Mouse (Mus musculus): Measurements from ENCODE around the gene Grcc10.

Gene Grcc10

DNA sequence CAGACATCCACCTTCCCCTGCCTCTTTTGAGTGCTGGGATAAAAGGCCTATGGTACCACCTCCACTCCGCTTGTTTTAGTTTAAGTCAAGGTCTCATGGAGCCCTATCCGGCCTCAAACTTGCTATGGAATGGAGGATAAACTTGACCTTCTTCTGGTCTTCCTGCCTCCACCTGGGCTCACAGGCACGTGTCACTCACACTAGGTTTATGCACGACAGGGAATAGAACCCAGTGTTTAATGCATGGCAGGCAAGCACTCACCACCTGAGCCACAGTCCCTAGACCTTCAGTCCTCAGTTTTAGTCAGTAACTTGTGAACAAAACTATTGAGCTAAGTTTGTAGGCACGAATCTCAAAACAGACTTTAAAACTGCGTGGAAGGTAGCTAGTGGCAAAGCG, 10.1 kb downstream of the Grcc10 start:
- no peak for DNase-seq (ENCODE audit: low spot score)

DNA sequence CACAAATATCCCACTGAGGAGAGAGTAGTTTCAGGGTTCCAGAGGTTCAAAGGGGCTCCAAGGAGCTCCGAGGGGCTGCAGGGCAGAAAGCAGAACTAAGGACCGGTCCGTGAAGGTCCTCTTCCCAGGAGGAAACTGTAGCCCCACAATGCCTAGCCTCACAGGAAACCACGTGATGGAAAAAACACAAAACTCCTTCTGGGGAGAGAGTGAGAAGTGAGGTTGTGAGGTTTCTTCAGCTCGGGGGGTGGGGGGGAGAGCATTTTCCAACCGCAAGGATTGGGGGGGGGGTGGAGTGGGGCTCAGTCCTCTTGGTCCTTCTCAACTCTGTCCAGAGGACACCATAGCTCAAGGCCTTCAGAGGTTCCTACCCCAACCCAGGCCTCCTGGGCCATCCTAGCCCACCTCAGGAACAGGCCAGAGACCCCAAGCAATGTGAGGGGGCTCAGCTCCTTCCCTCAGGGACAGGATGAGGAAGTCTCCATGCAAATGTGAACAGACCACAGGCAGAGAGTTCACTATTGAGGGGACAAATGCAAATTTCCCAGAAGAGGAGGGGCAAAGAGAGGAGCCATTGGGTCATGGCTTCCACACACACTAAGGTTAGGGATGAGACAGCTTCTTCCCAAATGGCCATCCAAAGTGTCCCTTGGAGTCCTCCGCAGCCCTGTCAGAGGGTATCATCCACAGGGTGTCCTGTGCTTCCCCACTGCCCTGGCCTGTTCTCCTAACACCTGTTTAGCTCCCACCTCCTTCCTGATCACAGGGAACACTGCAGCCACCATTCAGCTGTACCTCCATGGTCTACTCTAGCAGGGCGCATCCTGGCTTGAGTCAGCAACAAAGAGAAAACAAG, 11.1 kb downstream of the Grcc10 start:
- DNase-seq (ENCODE audit: low spot score), result no peak

DNA sequence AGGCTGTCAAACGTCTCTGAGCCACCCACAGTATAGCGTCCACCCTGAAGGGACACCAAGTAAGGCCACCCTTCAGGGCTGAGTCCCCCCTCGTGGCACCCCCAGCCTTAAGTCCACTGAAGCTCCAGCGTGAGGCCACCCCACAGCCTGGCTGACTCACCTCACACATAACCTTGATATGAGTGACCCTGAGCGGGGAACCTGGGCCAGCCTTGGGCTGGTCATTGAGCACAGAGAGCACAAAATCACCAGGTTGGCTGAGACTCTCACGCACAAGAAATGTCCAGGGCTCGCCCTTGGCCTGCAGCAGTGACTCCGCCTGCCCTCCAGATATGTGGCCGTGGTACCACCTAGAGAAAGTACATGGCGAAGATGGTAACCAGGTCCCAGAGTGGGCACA, 12.6 kb downstream of the Grcc10 start:
- DNase-seq (ENCODE audit: low spot score), result no peak

DNA sequence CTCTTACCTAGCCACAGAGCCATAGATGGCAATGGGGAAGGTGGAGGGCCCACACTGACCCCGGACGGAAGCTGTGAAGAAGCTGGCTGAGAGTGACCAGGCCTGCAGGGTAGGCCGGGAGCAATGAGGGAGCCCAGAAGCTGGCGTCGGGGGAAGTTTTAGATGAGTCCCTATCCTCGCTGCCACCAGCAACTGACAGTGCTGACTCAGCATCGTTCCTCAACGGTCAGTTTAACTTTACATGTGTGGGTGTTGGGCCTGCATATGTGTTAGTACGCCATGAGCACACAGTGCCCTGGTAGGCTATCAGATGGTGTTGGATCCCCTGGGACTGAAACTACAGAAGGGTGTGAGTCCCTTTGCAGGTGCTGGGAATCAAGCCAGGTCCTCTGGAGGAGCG, 16.7 kb downstream of the Grcc10 start:
- no peak for DNase-seq (ENCODE audit: low spot score)

DNA sequence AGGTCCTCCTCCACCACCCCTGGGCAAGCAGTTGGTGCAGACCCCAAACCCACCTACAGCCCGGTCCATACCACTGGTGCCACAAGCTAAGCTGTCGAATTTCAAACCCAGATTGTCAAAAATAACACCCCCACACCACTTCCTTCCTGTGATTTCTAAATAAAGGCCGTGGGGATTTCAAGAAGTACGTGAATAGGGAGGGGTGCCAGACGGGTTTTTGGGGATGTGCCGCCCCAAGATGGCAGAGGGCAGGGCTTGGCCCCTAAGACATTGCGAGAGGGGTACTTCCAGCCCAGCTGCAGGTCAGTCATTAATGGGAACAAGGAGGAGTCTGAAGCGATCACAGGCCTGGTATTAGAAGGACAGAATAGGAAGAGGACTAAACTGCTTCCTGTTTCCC, 17.6 kb downstream of the Grcc10 start:
- no peak for DNase-seq (ENCODE audit: low spot score)

DNA sequence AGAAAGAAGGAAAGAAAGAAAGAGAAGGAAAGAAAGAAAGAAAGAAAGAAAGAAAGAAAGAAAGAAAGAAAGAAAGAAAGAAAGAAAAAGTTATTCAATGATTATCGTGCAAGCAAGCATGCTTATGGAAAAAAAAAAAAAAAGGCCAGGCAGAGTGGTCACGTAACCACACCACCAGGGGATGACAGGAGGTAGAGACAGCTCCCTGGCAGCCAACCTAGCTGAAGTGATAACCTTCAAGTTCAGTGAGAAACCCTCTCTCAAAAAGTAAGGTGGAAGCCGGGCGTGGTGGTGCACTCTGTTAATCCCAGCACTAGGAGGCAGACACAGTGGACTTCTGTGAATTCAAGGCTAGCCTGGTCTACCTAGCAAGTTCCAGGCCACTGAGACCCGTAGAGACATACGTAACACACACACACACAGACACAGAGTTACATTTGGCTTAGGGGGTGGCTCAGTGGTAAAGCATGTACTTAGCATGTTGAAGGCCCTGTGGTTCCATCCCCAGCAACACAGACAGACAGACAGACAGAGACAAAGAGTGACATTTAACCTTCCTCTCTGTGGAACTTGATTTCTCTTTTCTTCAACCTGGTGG, 18.2 kb downstream of the Grcc10 start:
- no peak for DNase-seq (ENCODE audit: low spot score)

DNA sequence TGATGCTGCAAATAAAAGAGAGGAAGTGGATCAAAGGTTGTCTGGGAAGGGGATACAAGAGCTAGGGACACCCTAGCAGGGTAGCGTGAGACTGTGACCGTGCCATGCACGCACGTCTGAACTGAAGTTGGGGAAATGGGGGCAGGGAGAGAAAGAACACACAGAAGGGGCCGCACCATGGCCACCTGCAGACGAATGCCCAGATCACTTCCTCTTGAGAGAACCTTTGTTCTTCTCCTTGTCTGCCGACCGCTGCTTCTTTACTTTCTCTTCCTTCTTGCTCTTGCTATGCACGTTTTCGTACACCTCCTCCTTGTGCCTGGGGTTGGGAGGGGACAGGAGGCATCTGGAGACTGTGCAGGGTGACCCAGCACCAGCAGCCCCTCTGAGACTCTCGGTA, 20.3 kb downstream of the Grcc10 start:
- DNase-seq (ENCODE audit: low spot score), result no peak

DNA sequence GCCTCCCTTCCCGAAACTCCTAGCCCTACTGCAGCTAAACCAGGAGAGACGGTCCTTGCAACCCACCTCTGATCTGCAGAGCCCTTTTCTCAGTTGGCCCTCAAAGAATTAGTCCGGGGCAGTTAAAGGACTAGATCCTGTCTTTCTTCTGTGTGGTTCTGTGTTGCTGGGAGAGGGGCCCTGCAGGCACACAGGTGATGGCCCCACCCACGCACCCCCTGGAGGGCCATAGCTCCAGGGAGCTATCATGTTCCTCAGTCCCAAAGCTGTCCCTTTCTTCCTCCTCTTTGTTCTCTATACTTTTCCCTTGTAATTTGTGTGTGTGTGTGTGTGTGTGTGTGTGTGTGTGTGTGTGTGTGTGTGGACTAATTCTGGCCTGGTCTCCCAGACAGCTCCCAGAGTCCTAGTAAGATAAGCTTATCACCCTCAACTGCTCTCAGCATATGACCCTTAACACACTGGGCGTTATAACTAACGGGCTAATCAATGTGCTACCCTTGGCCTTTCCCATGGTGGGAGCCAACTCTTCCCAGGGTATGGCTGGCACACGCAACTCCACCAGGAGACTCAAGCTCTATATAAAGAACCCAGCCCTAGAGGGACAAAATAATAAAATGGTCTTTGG, 21.7 kb downstream of the Grcc10 start:
- DNase-seq (ENCODE audit: low spot score), result no peak

DNA sequence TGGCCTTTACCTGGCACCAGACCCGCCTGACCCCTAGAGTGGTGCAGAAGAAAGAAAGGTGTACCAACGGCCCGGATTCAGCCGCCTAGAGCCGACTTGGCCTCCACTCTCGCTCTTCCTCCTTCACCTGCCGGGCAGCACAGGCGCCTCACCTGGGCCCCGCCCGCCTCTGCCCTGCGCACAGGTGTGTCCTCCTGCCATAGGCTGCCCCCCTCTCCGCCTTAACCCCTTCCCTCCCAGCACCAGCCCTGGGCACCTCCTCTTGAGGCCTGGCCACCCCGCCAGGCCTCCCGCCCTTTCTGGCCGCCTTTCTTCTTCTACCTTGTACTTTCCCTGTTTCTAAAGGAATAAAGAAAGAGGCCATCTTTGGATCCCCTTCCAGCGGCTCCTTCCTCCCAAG, 22.5 kb downstream of the Grcc10 start:
- DNase-seq (ENCODE audit: low spot score), result peak; percentile 74

DNA sequence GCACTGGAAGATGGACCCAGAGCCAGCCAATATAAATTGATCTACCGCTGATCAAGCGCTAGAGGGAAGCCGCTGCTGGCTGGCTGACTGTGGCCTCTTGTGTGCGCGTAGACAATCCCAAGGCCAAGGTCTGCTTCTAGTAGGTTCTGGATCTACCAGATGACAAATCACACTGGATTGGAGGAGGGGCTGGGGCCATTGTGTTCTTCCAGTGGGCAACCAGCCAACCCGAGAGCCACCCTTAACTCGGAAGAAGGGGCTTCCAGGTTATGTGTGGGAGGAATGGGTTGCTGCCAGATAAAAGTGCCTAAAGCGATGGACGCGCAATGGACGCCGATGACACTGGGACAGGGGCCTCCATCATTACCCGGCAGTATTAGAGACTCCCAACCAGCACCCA, 23.2 kb downstream of the Grcc10 start:
- DNase-seq (ENCODE audit: low spot score), result no peak

DNA sequence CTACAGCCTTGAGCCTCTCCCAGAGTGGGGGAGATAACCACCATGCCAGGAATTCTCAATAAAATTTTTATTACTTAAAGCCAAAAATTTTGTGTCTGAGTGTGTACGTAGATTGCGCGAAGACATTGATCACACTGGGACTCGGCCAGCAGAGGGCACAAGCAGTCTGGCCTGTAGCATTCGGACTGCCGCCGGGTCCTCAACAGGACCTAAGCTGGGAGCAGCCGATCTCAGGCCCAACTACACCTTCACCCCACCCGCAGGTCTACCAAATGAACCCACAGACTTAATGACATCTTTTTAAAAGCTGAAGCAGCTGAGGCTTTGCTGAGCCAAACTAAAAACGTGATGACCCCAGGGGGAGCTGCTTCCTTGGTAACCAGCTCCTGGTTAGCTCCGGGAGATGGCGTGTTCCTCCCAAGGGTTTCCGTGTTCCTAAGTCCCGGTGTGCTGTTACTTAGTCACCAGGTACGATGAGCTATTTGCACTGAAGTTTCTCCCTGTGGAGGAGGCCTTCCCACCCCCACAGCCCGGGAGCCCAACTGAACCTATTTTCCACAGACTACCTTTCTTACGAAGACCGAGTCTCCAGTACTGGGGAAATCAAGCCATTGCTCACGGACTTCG, 24.2 kb downstream of the Grcc10 start:
- DNase-seq (ENCODE audit: low spot score), result no peak

DNA sequence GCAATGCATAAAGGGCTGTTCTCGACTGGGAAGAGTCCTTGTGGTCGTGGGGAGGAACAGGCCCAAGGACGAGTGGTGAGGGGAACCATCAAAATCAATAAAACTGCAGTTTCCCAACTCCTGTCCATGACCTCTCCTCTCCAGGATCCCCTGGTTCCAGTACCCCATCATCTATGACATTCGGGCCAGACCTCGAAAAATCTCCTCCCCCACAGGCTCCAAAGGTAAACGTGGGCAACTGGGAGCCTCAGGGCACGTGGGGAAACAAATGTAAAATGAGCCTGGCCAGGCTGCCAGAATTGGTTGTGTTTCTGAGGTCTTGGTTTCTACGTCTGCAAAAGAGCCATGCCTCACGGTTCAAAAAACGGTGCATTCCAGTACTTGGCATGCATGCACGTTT, 28.3 kb downstream of the Grcc10 start:
- DNase-seq (ENCODE audit: low spot score), result no peak

DNA sequence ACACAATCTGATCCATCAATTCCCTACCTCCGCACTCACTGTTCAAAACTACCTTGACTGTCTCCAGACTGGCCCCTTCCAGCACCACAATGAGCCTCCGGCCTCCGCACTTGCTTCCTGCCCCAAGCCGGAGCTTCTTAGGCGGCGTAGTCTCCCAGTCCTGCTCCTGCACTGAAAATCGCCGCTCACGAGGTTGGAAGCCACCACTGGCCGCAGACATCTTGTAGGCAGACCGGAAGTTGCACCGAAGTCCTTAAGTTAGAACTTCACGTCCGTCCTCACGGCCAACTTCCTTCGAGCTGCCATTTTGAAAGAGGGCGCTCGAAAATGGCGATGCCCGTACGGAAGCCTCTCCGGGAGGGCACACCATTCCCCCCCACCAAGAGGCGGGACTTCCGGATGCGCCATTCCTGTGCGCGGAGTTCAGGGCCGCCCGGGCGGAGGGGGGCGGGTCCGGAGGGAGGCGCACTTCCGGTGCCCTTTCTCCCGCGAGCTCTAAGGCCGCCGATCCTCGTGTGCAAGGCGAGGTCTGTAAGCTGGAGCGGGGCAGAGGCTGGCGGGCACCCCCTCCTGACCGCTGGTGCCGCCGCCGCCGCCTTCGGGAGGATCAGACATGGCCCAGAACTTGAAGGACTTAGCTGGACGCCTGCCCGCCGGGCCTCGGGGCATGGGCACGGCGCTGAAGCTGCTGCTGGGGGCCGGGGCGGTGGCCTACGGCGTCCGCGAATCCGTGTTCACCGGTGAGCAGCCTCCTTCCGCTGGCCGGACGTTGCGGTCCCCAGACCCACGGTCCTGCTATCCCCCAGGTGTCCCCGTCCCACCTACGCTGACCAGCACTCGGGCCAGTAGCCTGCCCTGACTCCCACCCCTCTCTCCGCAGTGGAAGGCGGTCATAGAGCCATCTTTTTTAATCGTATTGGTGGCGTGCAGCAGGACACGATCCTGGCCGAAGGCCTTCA, 29.1 kb downstream of the Grcc10 start, which contains the start of the genes Emg1 and Phb2:
Gene Emg1 (minus strand): TSS at position 355 of the 959 bp plus-strand sequence.
Gene Phb2 (plus strand): TSS at position 513 of the 959 bp plus-strand sequence.
- peak; percentile 99 for DNase-seq (ENCODE audit: low spot score)

DNA sequence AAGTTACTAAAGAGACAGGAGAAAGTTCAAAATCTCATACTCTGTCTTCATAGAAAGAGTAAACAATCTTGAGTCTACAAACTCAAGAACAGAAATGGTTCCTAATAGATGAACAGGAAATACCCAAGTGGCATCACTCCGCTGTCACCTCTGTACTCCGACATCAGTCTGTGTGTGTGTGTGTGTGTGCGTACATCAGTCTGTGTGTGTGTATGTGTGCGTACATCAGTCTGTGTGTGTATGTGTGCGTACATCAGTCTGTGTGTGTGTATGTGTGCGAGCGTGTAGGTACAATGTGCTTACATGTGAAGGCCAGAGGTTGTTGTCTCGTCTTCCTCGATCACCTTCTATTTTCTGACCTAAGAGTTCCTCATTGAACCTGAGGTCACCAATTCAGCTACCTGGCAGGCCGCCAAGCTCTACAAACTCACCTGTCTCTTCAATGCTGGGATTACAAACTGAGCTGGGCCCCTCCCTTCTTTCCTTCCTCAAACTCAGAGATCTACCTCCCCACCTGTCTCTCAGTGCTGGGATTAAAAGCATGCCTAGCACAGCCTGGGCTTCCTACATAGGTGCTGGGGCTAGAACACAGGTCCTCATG, 32.8 kb downstream of the Grcc10 start:
- DNase-seq (ENCODE audit: low spot score), result no peak

DNA sequence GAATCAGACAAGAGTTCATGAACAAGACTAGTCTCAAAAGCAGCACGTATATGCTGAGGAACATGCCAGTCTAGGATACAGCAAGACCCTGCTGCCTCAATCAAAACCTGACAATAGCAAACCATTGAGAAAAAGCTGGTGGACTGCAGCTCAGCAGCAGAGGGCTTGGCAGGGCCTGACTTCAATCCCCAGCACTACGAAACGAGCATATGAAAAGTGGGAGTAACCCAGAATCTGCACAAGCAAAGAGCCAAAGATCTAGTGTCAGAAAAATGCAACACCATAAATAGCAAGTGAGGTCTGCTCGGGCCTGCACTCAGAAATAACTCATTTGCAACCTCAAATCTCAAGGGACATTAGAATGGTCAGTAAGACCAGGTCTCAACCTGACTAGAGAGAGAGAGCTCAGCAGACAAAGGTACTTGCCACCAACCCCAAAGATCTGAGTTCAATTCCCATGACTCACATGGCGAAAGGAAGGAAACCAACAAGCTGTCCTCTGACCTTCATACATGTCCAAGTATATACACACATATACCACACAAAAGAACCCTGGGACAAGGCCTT, 35.0 kb downstream of the Grcc10 start:
- DNase-seq (ENCODE audit: low spot score), result no peak

DNA sequence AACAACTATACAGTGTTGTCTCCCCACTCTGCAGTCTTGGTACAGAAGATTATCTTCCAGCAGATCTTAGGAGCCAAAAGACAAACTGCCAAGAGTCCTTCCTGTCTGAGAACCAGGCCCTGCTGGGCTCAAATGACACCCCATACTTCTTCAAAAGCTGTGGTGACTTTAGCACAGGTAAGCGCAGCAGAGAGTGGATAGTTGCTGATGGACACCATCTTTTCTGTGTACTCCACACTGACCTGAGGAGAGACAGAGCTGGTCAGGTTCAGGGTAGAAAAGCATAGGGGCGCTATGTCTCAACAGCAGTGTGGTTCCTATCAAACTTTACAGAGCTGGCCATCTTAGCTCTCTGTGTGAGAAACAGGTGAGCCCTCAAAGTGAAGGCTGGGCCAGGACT, 36.8 kb downstream of the Grcc10 start:
- no peak for DNase-seq (ENCODE audit: low spot score)

DNA sequence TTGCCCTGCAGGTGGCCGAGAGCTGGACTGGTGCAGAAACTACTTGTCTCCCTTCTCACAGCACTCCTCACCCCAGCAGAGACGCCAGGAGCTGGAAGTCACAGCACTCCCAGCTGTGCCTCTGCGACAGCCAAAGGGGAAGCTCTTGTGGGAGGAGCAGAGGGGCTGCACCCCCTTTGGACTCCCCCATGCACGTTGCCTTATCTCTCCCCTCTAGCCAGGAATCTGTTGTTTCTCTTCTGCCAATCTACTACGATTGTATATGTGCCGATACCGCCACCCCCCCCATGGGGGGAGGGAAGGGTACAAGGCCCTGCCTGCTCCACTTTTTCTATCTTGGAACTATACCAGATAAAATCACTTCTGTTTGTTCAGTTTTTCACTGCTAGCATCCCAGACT, 37.4 kb downstream of the Grcc10 start:
- no peak for DNase-seq (ENCODE audit: low spot score)

DNA sequence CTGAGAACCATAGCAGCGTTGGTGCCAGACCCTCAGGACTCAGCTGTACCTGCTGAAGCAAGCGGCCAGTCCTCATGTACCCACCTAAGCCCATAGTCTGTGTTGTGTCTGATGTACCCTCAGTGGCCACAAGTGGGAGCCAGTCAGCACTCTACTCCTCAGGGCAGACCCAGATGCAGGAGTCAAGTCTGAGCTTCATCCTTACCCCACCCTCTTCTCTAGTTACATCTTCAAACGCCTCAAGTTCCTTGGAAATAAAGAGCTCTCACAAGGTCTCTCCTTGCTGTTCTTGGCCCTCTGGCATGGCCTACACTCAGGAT, 38.4 kb downstream of the Grcc10 start:
- DNase-seq (ENCODE audit: low spot score), result peak; percentile 61

DNA sequence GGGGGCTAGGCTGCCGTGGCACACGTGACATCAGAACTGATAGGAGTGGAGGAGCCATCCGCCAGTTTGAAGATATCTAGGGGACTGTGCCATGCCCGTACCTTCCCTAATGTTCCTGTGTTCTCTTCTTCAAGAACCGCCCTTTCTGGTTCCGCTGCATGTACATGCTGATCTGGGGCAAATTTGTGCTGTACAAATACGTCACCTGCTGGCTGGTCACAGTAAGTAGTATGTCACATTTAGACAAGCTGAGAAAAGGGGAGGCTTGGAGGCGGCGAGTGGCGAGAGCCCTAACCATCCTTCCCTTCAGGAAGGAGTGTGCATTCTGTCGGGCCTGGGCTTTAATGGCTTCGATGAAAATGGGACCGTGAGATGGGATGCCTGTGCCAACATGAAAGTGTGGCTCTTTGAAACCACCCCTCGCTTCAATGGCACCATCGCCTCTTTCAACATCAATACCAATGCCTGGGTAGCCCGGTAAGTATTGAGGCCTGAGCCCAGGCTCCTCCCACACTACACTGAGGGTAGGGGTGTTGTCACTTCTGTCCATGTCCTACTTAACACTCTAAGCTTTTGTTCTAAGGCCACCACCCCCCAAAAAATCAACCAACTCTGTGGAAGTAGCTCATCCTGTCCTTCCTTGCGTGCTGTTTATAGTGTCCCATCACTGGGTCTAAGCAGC, 38.9 kb downstream of the Grcc10 start:
- no peak for DNase-seq (ENCODE audit: low spot score)

DNA sequence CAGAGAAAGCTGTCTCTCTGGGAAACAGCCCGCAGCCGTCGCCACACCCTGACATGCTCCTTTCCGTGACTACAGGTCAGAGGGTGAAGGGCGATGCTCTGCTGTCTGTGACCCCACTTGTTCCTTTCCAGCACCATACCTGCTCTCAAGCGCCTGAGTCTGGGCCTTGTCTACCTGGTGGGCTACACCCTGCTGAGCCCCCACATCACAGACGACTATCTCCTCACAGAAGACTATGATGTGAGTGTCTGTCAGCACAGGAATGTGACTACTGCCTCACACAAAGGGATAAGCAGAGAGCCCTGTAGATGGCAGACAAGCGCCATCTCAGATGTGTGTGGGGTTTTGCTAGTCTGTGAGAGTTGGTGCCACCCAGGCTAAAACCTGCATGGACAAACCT, 39.8 kb downstream of the Grcc10 start:
- no peak for DNase-seq (ENCODE audit: low spot score)

Data from urinary bladder, postnatal 25 days (tissue).